Mouse (Mus musculus) kidney, adult 2 months (tissue): ENCODE measurements around the gene Cep350. TPM values are rescaled to one million over a fixed set of nuclear protein-coding genes. Genes with fewer than 3 reads are reported as not detected.
A peak's percentile ranks its signal among the peaks of the same experiment; 100 is the strongest.

Experiments used
- DNase-seq: peaks from one replicate; pipeline ENCODE4 v3.0.0; 2021
- H3K27ac ChIP-seq: fragments of 200-500 bp; 2 replicates; pipeline ENCODE4 v1.5.1; 2012; ENCODE audit warnings: low read depth, low read length, control low read depth, inconsistent platforms; ENCODE audit not compliant: insufficient read depth
- H3K27me3 ChIP-seq: fragments of 200-500 bp; replicated peaks from 2 replicates; pipeline ENCODE4 v1.6.1; 2012; ENCODE audit warnings: mild to moderate bottlenecking, moderate library complexity, low read length, inconsistent platforms; ENCODE audit not compliant: control insufficient read depth, insufficient read depth
- H3K36me3 ChIP-seq: fragments of 200-500 bp; 2 replicates; pipeline ENCODE4 v1.6.1; 2012; ENCODE audit warnings: mild to moderate bottlenecking, moderate library complexity, low read length, inconsistent platforms; ENCODE audit not compliant: control insufficient read depth, insufficient read depth
- H3K4me1 ChIP-seq: fragments of 200-500 bp; 2 replicates; pipeline ENCODE4 v1.6.1; 2011; ENCODE audit warnings: low read length; ENCODE audit not compliant: control insufficient read depth, insufficient read depth
- H3K4me3 ChIP-seq: fragments of 200-500 bp; 2 replicates; pipeline ENCODE4 v1.5.1; 2011; ENCODE audit warnings: mild to moderate bottlenecking, low read depth, low read length, control low read depth; ENCODE audit not compliant: insufficient read depth
- CTCF ChIP-seq: fragments of 200-500 bp; conservative IDR thresholded peaks from 2 replicates; pipeline ENCODE4 v1.5.1; 2011; ENCODE audit warnings: low read depth, mild to moderate bottlenecking, control low read depth, low read length, moderate library complexity, mixed read lengths; ENCODE audit not compliant: insufficient read depth, insufficient read length
- POLR2A ChIP-seq: fragments of 200-500 bp; IDR thresholded peaks from one replicate; pipeline ENCODE4 v1.6.1; 2011; ENCODE audit warnings: low read depth, low read length, control low read depth
- WGBS: fragments of 180-500 bp; shearing (Covaris S2); methylation state at CpG from one replicate; pipeline ENCODE4 v1.1.7; 2018; 5-methylcytosine and 5-hydroxymethylcytosine counted together
- polyA plus RNA-seq: library from polyadenylated mRNA; depleted of rRNA; stranded (reverse); fragments of >200 nt; gene quantifications from 2 replicates; pipeline ENCODE4 v1.2.3, GENCODE M21; 2012

Gene Cep350
- polyA plus RNA-seq, 1 experiment, result 5.2 TPM

- Histone ChIP-seq H3K36me3 (peaks cover 8% of the 10 kb centered on the region), H3K4me3 (no peak overlapping the region), H3K4me1 (no peaks in the 10 kb centered on the region), H3K27ac (no peak overlapping the region), H3K27me3 (no peaks in the 10 kb centered on the region)
- no peak for TF ChIP-seq POLR2A
- no peak for TF ChIP-seq CTCF
- 68% methylated on average over 4 of the region's 4 CpGs for WGBS
- DNase-seq, result peak; percentile 14
Measured at GRCm38 (mm10) chr1:155843538-155843937, 129.5 kb downstream of the Cep350 start.

DNA sequence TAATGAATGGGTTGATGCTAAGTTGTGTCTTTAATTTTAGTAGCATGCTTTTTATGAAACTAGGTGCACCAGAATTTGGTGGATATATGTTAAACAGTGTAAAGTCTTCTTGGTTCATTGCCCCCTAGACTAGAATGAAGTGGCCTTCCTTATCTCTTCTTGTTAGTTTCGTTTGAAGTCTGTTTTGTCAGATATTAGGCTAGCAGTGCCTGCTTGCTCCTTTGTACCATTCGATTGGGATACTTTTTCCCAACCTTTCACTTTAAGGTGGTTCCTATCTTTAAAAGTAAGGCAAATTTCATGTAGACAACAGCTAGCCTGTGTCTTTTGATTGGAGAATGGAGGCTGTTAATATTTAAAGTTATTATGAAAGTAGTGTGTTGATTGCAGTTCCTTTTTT, 137.4 kb downstream of the Cep350 start:
- Histone ChIP-seq H3K36me3 (no peaks in the 10 kb centered on the region), H3K27ac (no peak overlapping the region), H3K4me1 (no peaks in the 10 kb centered on the region), H3K27me3 (no peaks in the 10 kb centered on the region), H3K4me3 (no peak overlapping the region)
- 73% methylated on average over 2 of the region's 2 CpGs for WGBS
- TF ChIP-seq CTCF, result no peak
- DNase-seq, result no peak

GRCm38 (mm10) chr1:155833610-155834009, 139.4 kb downstream of the Cep350 start:
- no peaks in the 10 kb centered on the region for H3K27me3 ChIP-seq
- H3K4me3 ChIP-seq, result no peak overlapping the region
- 86% methylated on average over 9 of the region's 9 CpGs for WGBS
- no peak for DNase-seq
- TF ChIP-seq CTCF (no peak), POLR2A (no peak)
- H3K4me1 ChIP-seq, result no peaks in the 10 kb centered on the region
- H3K36me3 ChIP-seq, result no peaks in the 10 kb centered on the region
- no peak overlapping the region for H3K27ac ChIP-seq

DNA sequence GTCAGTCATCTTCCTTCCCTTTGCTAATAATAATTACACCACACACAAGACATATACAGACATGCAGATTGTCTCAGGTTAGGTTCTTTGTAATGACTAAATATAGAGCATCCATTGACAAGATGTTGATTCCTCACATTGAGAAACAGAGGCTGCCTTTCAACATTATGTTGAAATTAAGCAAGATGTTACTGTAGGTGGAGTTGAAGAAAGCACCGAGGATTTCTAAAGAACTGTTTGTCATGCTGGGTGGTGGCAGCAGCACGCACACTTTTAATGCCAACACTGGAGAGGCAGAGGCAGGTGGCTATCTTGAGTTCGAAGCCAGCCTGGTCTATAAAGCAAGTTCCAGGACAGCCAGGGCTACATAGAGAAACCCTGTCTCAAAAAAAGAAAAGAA, 141.1 kb downstream of the Cep350 start:
- no peak overlapping the region for H3K4me3 ChIP-seq
- WGBS, result 94% methylated on average over 3 of the region's 3 CpGs
- no peak overlapping the region for H3K27ac ChIP-seq
- 0 out of 2 replicates have a peak, but pooled peaks cover 3% of the 10 kb centered on the region for H3K4me1 ChIP-seq
- no peaks in the 10 kb centered on the region for H3K36me3 ChIP-seq
- DNase-seq, result no peak
- no peaks in the 10 kb centered on the region for H3K27me3 ChIP-seq
- TF ChIP-seq POLR2A (no peak), CTCF (no peak)

- H3K27me3 ChIP-seq, result no peaks in the 10 kb centered on the region
- 0 out of 2 replicates have a peak, but pooled peaks cover 3% of the 10 kb centered on the region for H3K4me1 ChIP-seq
- H3K27ac ChIP-seq, result no peak overlapping the region
- WGBS, result 75% methylated on average over 6 of the region's 6 CpGs
- TF ChIP-seq POLR2A (no peak), CTCF (no peak)
- DNase-seq, result no peak
- H3K4me3 ChIP-seq, result no peak overlapping the region
- no peaks in the 10 kb centered on the region for H3K36me3 ChIP-seq
Measured at GRCm38 (mm10) chr1:155830861-155831260, 142.2 kb downstream of the Cep350 start.

DNA sequence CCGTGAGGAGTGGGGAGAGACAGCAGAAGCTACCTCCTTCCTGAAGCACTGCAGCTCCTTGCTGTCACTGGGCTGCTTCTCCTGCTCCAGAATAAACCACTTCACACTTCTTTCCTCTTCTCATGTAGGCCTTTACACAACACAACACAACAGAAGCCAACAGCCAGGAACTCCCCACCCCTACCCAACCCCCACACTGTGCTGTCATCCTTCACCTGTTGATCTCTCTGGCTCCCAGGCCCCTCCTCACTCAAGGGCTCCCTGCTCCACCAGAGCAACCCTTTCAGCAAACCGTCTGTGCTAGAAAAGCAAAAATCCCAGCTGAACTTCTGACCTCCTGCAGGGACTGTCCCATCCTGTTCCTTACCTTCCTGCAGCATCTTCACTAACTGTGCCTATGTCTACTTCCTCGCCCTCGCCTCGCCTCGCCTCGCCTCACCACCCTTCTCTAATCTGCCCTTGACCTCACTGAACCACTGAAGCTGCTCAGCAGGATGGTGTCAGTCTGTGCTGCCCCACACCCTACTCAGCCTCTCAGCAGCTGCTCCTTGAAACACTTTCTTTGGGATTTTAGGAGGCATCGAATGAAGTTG, 145.3 kb downstream of the Cep350 start:
- DNase-seq, result no peak
- WGBS, result 65% methylated on average over 8 of the region's 8 CpGs
- Histone ChIP-seq H3K4me1 (0 out of 2 replicates have a peak, but pooled peaks cover 3% of the 10 kb centered on the region), H3K4me3 (no peak overlapping the region), H3K27ac (no peak overlapping the region), H3K36me3 (no peaks in the 10 kb centered on the region), H3K27me3 (no peaks in the 10 kb centered on the region)
- TF ChIP-seq POLR2A (no peak), CTCF (no peak)

DNA sequence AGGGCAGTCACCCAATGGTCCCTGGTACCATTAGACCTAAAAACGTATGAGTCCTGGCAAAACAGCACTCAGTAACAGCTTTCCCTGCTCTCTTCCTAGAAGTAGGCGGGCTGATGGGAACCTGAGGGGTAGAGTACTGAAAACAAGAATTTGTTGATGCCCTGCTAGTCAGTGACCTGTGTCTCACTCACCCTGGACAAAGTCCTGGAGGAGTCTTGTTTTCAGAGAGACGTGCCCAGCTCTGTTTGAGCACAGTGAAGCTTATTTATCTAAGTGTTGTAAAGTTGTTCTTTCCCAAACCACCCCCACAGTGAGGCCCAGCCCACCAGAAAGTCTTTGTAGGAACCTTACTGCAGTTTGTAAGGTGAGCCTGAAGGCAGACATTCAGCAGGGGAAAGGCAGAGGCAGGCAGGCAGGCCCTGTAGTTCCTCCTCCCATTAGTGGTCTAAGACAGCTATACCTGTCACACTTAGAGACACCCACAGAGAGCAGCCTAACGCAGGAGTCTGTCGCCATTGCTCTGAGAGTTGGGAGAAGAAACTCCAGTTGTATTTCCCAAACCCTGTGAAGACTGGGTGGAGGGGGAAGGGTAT, 146.2 kb downstream of the Cep350 start:
- Histone ChIP-seq H3K27me3 (no peaks in the 10 kb centered on the region), H3K4me3 (no peak overlapping the region), H3K27ac (no peak overlapping the region), H3K36me3 (no peaks in the 10 kb centered on the region), H3K4me1 (0 out of 2 replicates have a peak, but pooled peaks cover 3% of the 10 kb centered on the region)
- DNase-seq, result peak; percentile 53
- TF ChIP-seq POLR2A, result no peak
- 38% methylated on average over 5 of the region's 5 CpGs for WGBS
